In the genomic region with DNA sequence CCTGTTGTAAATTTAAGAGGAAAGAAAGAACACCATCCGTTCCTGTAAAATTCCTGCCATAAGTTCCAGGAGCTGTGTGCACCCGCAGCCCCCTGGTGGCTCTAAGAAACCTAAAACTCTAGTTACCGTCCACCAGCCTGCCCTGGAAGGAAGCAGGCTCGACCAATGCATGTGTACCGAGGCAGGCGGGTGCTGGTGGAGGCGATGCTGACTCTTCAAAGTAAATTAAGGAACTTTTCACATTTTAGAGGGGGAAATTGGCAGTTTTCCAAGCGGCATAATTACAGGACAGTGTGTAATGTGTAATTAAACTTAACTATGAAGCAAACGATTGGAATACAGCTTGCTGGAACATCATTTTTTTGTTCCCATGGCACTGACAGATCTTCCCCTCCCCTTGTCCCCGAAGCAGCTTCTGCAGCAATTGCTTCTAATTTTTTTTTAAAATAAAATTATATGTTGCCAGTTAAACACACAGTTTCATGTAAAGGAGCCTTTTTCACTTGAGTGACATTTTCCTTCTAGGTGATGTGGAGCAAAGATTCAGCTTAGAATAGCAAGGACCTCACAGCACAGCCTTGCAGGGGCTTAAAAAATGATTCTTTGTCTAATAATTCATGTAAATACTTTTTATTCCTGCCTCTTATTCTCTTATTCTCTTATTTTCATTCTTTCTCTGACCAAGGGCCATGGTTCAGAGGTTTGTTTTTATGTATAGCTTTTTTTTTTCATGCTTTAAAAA, we compare ENCODE assay signal across 9 mouse cellular contexts.
DNase-seq lines count a peak whose midpoint lies in the region; ATAC-seq and TF ChIP-seq lines count a peak whose summit lies in the region.
"Had no signal": no experiment of that assay in that cellular context is flagged by ENCODE, and none has a peak within 500 bp of the region (broad histone marks: within the 10 kb centered on the region; RNA-seq: fewer than 3 reads in every experiment).

No protein-coding gene starts in this region.

- TF ChIP-seq CTCF in left cerebral cortex, adult 2 months (IDR thresholded peaks at IDR 0.05): peak; percentile 26

- no peaks in the 10 kb centered on the region for H3K9me3 ChIP-seq in midbrain, embryonic 11.5 days (ENCODE audit: control insufficient read depth, low read length)
- no peaks in the 10 kb centered on the region for H3K9me3 ChIP-seq in midbrain, embryonic 10.5 days (replicated peaks)
- no peaks in the 10 kb centered on the region for H3K9me3 ChIP-seq in forebrain, embryonic 15.5 days

- intact Hi-C loops in left cerebral cortex, adult 2 months (cut with DNase I): loop anchor here (5.0 kb wide), 1 partner anchor 118 kb away; no protein-coding TSS in a partner anchor

- H3K4me1 ChIP-seq in midbrain, embryonic 11.5 days (ENCODE audit: control insufficient read depth, insufficient read depth, low read length): no peaks in the 10 kb centered on the region; the same call in 1 of the 2 replicates
- peaks cover 11% of the 10 kb centered on the region for H3K4me1 ChIP-seq in midbrain, embryonic 10.5 days
- H3K4me1 ChIP-seq in forebrain, embryonic 15.5 days: peaks cover 30% of the 10 kb centered on the region

- no peaks in the 10 kb centered on the region for H3K27me3 ChIP-seq in midbrain, embryonic 11.5 days (ENCODE audit: control insufficient read depth, insufficient read depth, low read length)
- no peaks in the 10 kb centered on the region for H3K27me3 ChIP-seq in midbrain, embryonic 10.5 days (ENCODE audit: low read depth, poor library complexity, severe bottlenecking)
- no peaks in the 10 kb centered on the region for H3K27me3 ChIP-seq in forebrain, embryonic 15.5 days

- no peaks in the 10 kb centered on the region for H3K36me3 ChIP-seq in midbrain, embryonic 11.5 days (ENCODE audit: control insufficient read depth, insufficient read depth, low read length)
- H3K36me3 ChIP-seq in midbrain, embryonic 10.5 days: no peaks in the 10 kb centered on the region
- no peaks in the 10 kb centered on the region for H3K36me3 ChIP-seq in forebrain, embryonic 15.5 days

- H3K4me2 ChIP-seq in midbrain, embryonic 11.5 days: no peak overlapping the region
- peak overlapping the region; percentile 32 for H3K4me2 ChIP-seq in forebrain, embryonic 15.5 days (replicated peaks)

- 0 out of 2 replicates have a peak overlapping the region, but pooled peaks have one; percentile 35 for H3K27ac ChIP-seq in midbrain, embryonic 11.5 days (ENCODE audit: low read depth, low read length)
- H3K27ac ChIP-seq in midbrain, embryonic 10.5 days (replicated peaks): no peak overlapping the region
- H3K27ac ChIP-seq in forebrain, embryonic 15.5 days (replicated peaks): peak overlapping the region; percentile 94
- no peak overlapping the region for H3K27ac ChIP-seq in left cerebral cortex, adult 2 months

- WGBS in midbrain, embryonic 11.5 days: 52% methylated on average over 10 of the region's 10 CpGs
- 64% methylated on average over 10 of the region's 10 CpGs for WGBS in midbrain, embryonic 10.5 days
- 8% methylated on average over 10 of the region's 10 CpGs for WGBS in forebrain, embryonic 15.5 days

- DNase-seq in midbrain, embryonic 11.5 days (ENCODE audit: low spot score, missing footprints): no peak
- DNase-seq in midbrain, embryonic 10.5 days (ENCODE audit: low spot score): no peak
- peak in 1 of 2 experiments; percentile 35 for DNase-seq in left cerebral cortex, adult 2 months (ENCODE audit: extremely low spot score in 1 of 2, low spot score in 2 of 2)
- DNase-seq in telencephalon, adult 2 months (ENCODE audit: low read depth, low spot score): peak; percentile 78
- no peak for DNase-seq in thymus, postnatal 14 days
- no peak for DNase-seq in natural killer cell, adult 2 months (ENCODE audit: low spot score in 2 of 2)
- DNase-seq: thymus, adult 18-20 months had no signal

- H3K9ac ChIP-seq in midbrain, embryonic 11.5 days (ENCODE audit: low read length): no peak overlapping the region
- no peak overlapping the region for H3K9ac ChIP-seq in forebrain, embryonic 15.5 days (replicated peaks)

- no peak overlapping the region for H3K4me3 ChIP-seq in midbrain, embryonic 11.5 days (ENCODE audit: low read depth, low read length)
- H3K4me3 ChIP-seq in midbrain, embryonic 10.5 days: no peak overlapping the region
- 0 out of 2 replicates have a peak overlapping the region, but pooled peaks have one; percentile 1 for H3K4me3 ChIP-seq in forebrain, embryonic 15.5 days
- H3K4me3 ChIP-seq in left cerebral cortex, adult 2 months: no peak overlapping the region
- H3K4me3 ChIP-seq: erythroblast, embryonic 14.5 days had no signal

- peak; percentile 59; the same call in 1 of the 2 replicates for ATAC-seq in midbrain, embryonic 11.5 days (ENCODE audit: low FRiP score)
- peak; percentile 86 for ATAC-seq in forebrain, embryonic 15.5 days (replicated peaks)

Comparison
In these comparisons a context has a peak if more than half of its experiments do, and no peak if none do; other contexts are left out.
1. H3K27ac ChIP-seq: peak in midbrain, embryonic 11.5 days (single experiment) and forebrain, embryonic 15.5 days (single experiment); none in midbrain, embryonic 10.5 days (single experiment) and left cerebral cortex, adult 2 months (single experiment).